Mouse (Mus musculus) naive thymus-derived CD4-positive, alpha-beta T cell, adult 2 months (primary cell): Measurements from ENCODE around the gene Atp6v1a.
A peak's percentile ranks its signal among the peaks of the same experiment; 100 is the strongest.

Experiments used
- DNase-seq: peaks from one replicate; pipeline ENCODE4 v3.0.0-alpha.2; 2011; ENCODE audit warnings: low read depth

Gene Atp6v1a

GRCm38 (mm10) chr16:44139536-44140185 lies at the start of gene Atp6v1a, which contains the start of gene Naa50:
Gene Atp6v1a (minus strand): TSS chr16:44139705.
Gene Naa50 (plus strand): TSS chr16:44139830.
- peak; percentile 97 for DNase-seq

DNA sequence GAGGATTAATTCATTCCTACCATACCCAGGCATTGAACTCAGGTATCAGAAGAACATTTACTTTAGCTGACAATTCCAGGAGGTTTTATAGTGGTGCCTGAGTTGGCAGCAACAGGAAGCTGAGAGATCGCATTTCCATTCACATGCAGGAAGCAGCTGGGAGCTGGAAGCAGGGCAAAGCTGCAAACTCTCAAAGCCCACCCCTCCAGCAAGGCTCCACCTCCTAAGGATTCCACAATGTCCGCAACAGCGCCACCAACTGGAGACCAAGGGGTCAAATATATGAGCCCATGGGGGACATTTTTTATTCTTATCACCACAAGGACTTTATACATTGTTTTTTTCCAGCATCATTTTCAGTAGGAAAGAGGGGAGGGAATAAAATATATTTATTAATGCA lies 49.3 kb upstream of the Atp6v1a start:
- DNase-seq: peak; percentile 19

DNA sequence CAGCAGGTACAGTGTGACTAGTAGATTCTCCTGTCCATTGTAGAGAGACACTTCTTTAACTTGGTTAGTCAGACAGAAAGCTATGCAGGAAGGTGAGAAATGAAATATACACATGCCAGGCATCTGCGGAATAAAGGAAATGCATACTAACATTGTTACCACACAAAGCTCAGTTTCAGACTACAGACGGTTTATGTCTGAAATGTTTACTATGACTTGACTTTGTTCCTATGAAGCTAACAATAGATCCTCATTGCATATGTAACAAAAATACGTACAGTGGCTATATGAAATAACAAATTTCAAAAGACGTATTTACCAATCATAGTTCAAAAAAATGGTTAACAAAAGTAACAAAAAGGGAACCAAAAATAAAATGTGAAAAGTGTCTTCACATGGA lies 47.7 kb upstream of the Atp6v1a start:
- no peak for DNase-seq

DNA sequence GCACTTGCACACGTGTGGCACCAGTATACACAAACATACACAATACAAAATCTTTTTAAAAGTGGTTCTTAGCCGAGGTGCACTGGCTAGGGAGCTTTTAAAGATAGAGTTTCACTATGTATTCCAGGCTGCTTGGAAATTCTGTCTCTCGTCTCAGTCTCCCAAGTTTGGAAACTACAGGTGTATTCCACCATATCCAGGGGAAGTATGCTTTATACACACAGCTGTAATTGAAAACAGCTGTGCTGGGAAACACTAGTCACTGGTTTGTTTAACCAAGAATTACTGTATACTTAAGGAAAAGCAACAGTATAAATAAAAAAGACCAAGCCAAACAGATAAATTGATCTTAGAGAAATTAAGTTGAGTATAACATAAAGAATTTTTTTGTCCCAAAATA lies 45.3 kb upstream of the Atp6v1a start:
- no peak for DNase-seq

GRCm38 (mm10) chr16:44182597-44182996 lies 43.1 kb upstream of the Atp6v1a start:
- no peak for DNase-seq

GRCm38 (mm10) chr16:44178555-44178954 lies 39.0 kb upstream of the Atp6v1a start:
- DNase-seq: no peak

DNA sequence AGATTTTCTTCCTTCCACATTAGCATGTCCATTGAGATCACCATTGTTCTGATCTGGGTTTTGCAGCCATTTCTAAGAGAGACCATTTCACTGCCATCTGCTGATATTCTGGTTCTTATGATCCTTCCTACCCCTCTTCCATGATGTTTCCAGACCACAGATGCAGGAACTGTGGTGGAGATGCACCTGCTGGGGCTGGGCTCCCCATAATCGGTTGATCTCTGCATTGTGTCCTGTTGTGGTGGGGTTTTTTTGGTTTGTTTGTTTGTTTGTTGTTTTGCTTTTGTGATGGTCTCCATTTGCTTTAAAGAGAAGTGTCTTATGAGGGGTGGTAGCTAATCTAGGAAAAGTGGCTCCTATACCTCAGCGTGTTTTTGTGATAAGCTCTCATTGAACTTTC lies 37.0 kb upstream of the Atp6v1a start:
- DNase-seq: no peak

- no peak for DNase-seq
Observed at GRCm38 (mm10) chr16:44175001-44175400, 35.5 kb upstream of the Atp6v1a start.

DNA sequence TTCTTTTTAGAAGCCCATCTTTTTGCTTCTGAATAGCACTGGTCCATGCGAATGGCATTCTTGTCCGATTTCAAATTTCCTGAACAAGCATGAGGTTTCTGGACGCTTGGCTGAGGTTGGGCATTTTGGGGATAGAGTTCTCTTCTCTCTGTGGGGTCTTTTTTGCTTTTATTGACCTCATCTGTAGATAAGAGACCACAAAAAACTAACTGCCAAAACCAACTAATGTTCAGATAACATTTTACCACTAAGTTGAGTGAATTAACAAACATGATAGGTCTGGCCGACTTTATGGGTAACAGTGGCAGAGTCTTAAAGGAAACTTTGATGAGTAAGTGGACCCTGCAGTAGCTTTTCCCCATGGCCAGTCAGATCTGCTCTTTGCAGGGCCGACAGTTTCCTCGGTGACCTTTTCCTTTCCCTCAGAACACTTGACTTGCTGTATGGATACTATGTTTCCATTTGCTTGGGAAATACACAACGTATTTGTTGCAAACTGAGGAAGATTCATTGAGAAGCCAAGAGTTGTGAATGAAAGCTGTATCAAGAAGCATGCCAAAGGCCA lies 34.5 kb upstream of the Atp6v1a start:
- DNase-seq: peak; percentile 15

- peak; percentile 67 for DNase-seq
Observed at GRCm38 (mm10) chr16:44173155-44173941, 33.8 kb upstream of the Atp6v1a start, which contains the start of gene Usf3. Gene Usf3 (plus strand): TSS chr16:44173246.

- peak; percentile 97 for DNase-seq
Observed at GRCm38 (mm10) chr16:44172297-44173154, 33.0 kb upstream of the Atp6v1a start.

DNA sequence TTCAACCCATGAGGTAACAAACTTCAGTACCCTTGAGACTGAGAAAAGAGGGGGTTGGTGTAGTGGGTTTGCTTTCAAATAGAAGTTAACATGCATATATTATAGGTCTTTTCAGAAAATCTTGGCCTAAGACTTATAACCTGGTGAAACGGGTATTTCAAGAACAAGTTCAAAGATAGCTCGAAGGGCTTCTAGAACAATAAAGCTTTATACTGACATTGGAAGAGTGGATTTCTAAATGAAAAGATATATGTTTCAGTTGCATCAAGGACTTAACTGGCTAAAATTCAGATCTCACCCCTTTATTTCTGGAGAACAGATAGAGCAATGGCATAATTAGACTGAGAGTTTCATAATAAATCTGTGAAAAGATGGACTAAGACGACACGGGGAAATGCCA lies 29.5 kb upstream of the Atp6v1a start:
- DNase-seq: no peak

GRCm38 (mm10) chr16:44165182-44165581 lies 25.7 kb upstream of the Atp6v1a start:
- no peak for DNase-seq

- DNase-seq: no peak
Observed at GRCm38 (mm10) chr16:44163831-44164230, 24.3 kb upstream of the Atp6v1a start.

GRCm38 (mm10) chr16:44159325-44159724 lies 19.8 kb upstream of the Atp6v1a start:
- DNase-seq: no peak

GRCm38 (mm10) chr16:44154497-44155057 lies 15.1 kb upstream of the Atp6v1a start:
- DNase-seq: peak; percentile 20

DNA sequence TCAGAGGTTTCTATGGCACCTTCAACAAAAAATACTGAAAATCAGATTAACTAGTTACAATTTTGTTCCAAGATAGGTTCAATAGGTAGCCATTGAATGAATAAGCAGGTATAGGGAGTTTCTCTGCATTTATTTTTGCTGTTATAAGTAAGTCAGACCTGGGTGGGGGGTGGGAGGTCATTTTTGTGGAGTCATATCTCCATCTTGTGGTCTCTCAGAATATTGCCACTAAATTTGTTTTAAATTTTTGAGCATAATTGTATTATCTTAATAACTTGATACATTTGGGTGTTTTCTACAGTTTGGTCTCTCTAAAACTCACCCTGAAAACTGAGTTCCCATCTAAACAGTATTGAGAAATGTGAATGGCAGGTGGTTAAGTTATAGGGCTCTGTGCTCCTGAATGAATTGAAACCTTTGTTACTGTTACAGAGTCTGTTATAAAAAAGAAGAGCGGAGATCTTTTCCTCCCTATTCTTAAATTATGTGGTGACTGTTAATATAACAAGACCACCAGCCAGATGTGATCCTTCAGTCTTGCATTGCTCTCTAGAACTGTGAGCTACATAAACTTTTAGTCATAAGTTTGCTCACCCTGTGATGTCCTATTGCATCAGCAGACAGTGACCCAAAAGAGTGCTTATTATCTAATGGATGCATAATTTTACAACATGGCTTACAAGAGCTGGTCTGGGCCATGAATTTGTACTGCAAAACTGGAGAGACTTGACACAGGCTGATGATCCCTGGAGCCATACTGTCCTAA lies 9.7 kb upstream of the Atp6v1a start:
- peak; percentile 55 for DNase-seq

- peak; percentile 14 for DNase-seq
Observed at GRCm38 (mm10) chr16:44141483-44141882, 2.0 kb upstream of the Atp6v1a start.

GRCm38 (mm10) chr16:44140186-44140787 lies 782 bp upstream of the Atp6v1a start:
- peak; percentile 84 for DNase-seq

- DNase-seq: peak; percentile 95
Observed at GRCm38 (mm10) chr16:44138979-44139535, 448 bp downstream of the Atp6v1a start.
